Mouse (Mus musculus): Measurements from ENCODE around the gene Otud4.

Gene Otud4

GRCm38 (mm10) chr8:79639586-79640451 is at the start of gene Otud4:
Otud4 (plus strand) TSS chr8:79639618.
- DNase-seq (ENCODE audit: low read depth, low spot score) = peak; percentile 61

- DNase-seq (ENCODE audit: low read depth, low spot score) = no peak
Observed at GRCm38 (mm10) chr8:79600962-79601361, 38.5 kb upstream of the Otud4 start.

GRCm38 (mm10) chr8:79603204-79603603 is 36.2 kb upstream of the Otud4 start:
- peak; percentile 80 for DNase-seq (ENCODE audit: low read depth, low spot score)

- peak; percentile 73 for DNase-seq (ENCODE audit: low read depth, low spot score)
Observed at GRCm38 (mm10) chr8:79606225-79606624, 33.2 kb upstream of the Otud4 start.

- no peak for DNase-seq (ENCODE audit: low read depth, low spot score)
Observed at GRCm38 (mm10) chr8:79606751-79607300, 32.6 kb upstream of the Otud4 start.

- no peak for DNase-seq (ENCODE audit: low read depth, low spot score)
Observed at GRCm38 (mm10) chr8:79608701-79609100, 30.7 kb upstream of the Otud4 start.

GRCm38 (mm10) chr8:79610268-79610667 is 29.1 kb upstream of the Otud4 start:
- DNase-seq (ENCODE audit: low read depth, low spot score) = no peak

- DNase-seq (ENCODE audit: low read depth, low spot score) = no peak
Observed at GRCm38 (mm10) chr8:79612298-79612697, 27.1 kb upstream of the Otud4 start.

GRCm38 (mm10) chr8:79612965-79613364 is 26.5 kb upstream of the Otud4 start:
- no peak for DNase-seq (ENCODE audit: low read depth, low spot score)

GRCm38 (mm10) chr8:79615741-79616350 is 23.6 kb upstream of the Otud4 start:
- DNase-seq (ENCODE audit: low read depth, low spot score) = no peak

- no peak for DNase-seq (ENCODE audit: low read depth, low spot score)
Observed at GRCm38 (mm10) chr8:79618906-79619305, 20.5 kb upstream of the Otud4 start.

GRCm38 (mm10) chr8:79619353-79619752 is 20.1 kb upstream of the Otud4 start:
- no peak for DNase-seq (ENCODE audit: low read depth, low spot score)

- no peak for DNase-seq (ENCODE audit: low read depth, low spot score)
Observed at GRCm38 (mm10) chr8:79620000-79620399, 19.4 kb upstream of the Otud4 start.

- DNase-seq (ENCODE audit: low read depth, low spot score) = no peak
Observed at GRCm38 (mm10) chr8:79620489-79621276, 18.7 kb upstream of the Otud4 start.

GRCm38 (mm10) chr8:79622346-79622745 is 17.1 kb upstream of the Otud4 start:
- peak; percentile 72 for DNase-seq (ENCODE audit: low read depth, low spot score)

GRCm38 (mm10) chr8:79623351-79623750 is 16.1 kb upstream of the Otud4 start:
- no peak for DNase-seq (ENCODE audit: low read depth, low spot score)

GRCm38 (mm10) chr8:79624416-79624815 is 15.0 kb upstream of the Otud4 start:
- no peak for DNase-seq (ENCODE audit: low read depth, low spot score)

- no peak for DNase-seq (ENCODE audit: low read depth, low spot score)
Observed at GRCm38 (mm10) chr8:79626213-79626612, 13.2 kb upstream of the Otud4 start.

GRCm38 (mm10) chr8:79635491-79635890 is 3.9 kb upstream of the Otud4 start:
- DNase-seq (ENCODE audit: low read depth, low spot score) = peak; percentile 68

- no peak for DNase-seq (ENCODE audit: low read depth, low spot score)
Observed at GRCm38 (mm10) chr8:79636151-79636550, 3.3 kb upstream of the Otud4 start.

GRCm38 (mm10) chr8:79637237-79637636 is 2.2 kb upstream of the Otud4 start:
- no peak for DNase-seq (ENCODE audit: low read depth, low spot score)

Measured in ES-CJ7 (cell line).